Comparison of ENCODE assay signal across 29 mouse cellular contexts in the genomic region with DNA sequence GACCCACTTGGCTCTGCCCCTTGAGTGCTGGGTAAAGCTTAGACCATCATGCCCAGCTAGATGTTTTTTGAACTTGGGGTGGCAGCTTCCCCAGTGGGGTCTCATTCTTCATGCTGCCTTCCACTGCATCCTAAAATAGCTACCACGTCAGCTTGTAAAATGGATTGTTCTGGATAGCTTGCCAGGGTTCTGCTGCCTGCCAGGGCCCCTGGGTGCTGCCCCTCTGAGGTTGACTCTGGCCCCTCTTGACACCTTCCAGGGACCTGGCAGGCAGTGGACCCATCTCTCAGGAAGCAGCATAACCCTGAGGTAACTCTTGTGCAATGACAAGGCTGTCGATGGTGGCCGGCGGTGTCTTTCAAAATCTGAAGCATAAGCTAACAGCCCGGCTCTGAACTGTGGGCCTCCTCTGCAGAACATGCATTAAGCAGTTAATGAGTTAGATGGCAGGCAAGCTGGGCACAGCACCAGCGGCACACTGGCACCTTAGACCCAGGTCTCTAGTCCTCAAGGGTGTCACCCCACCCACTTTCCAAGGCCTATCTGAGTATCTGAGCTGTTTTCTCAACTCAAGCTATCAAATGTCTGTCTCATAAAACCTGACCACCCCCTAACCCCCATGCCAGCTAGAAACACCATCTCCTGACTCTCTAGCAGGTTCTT. TPM values are rescaled to one million over a fixed set of nuclear protein-coding genes. Genes with fewer than 3 reads are reported as not detected.
A peak's percentile ranks its signal among the peaks of the same experiment; 100 is the strongest.
DNase-seq lines count a peak whose midpoint lies in the region; ATAC-seq and TF ChIP-seq lines count a peak whose summit lies in the region.
"Had no signal": no experiment of that assay in that cellular context is flagged by ENCODE, and none has a peak within 500 bp of the region (broad histone marks: within the 10 kb centered on the region; RNA-seq: fewer than 3 reads in every experiment).

No protein-coding gene starts in this region.

- H3K27ac ChIP-seq in heart, embryonic 13.5 days (replicated peaks): no peak overlapping the region; the same call in 1 of the 2 replicates
- no peak overlapping the region for H3K27ac ChIP-seq in heart, embryonic 11.5 days (ENCODE audit: low read depth, low read length)
- 0 out of 2 replicates have a peak overlapping the region, but pooled peaks have one; percentile 29 for H3K27ac ChIP-seq in liver, embryonic 11.5 days (ENCODE audit: low read depth, low read length)
- peak overlapping the region; percentile 87 for H3K27ac ChIP-seq in liver, embryonic 13.5 days
- H3K27ac ChIP-seq in small intestine, adult 2 months (ENCODE audit: insufficient read depth, low read depth, low read length): peak overlapping the region; percentile 27; the same call in 1 of the 2 replicates
- H3K27ac ChIP-seq: forebrain, embryonic 10.5 days; hindbrain, embryonic 14.5 days; limb, embryonic 10.5 days; midbrain, embryonic 12.5 days had no signal

- no peaks in the 10 kb centered on the region for H3K27me3 ChIP-seq in heart, embryonic 13.5 days (replicated peaks)
- H3K27me3 ChIP-seq in heart, embryonic 11.5 days (ENCODE audit: control insufficient read depth, insufficient read depth, low read length): no peaks in the 10 kb centered on the region
- H3K27me3 ChIP-seq in liver, embryonic 11.5 days (replicated peaks; ENCODE audit: control insufficient read depth, insufficient read depth, low read length): no peaks in the 10 kb centered on the region
- H3K27me3 ChIP-seq in liver, embryonic 13.5 days: no peaks in the 10 kb centered on the region
- no peaks in the 10 kb centered on the region for H3K27me3 ChIP-seq in small intestine, adult 2 months (ENCODE audit: control insufficient read depth, insufficient read depth, low read length)

- 84% methylated on average over 6 of the region's 6 CpGs for WGBS in heart, embryonic 13.5 days
- WGBS in heart, embryonic 11.5 days (ENCODE audit: insufficient replicate concordance): 90% methylated on average over 6 of the region's 6 CpGs
- 83% methylated on average over 6 of the region's 6 CpGs for WGBS in liver, embryonic 11.5 days
- WGBS in liver, embryonic 13.5 days (ENCODE audit: insufficient replicate concordance): 82% methylated on average over 6 of the region's 6 CpGs
- WGBS in small intestine, adult 2 months: 60% methylated on average over 6 of the region's 6 CpGs

- TF ChIP-seq POLR2A in small intestine, adult 2 months (IDR thresholded peaks at IDR 0.05; ENCODE audit: low read depth, low read length): no peak

- no peak for ATAC-seq in heart, embryonic 13.5 days (ENCODE audit: extremely low read depth, insufficient number of reproducible peaks, low FRiP score, low TSS enrichment)
- no peak for ATAC-seq in heart, embryonic 11.5 days (replicated peaks; ENCODE audit: insufficient number of reproducible peaks, low FRiP score, low TSS enrichment)
- no peak for ATAC-seq in liver, embryonic 11.5 days (replicated peaks; ENCODE audit: low FRiP score)
- no peak for ATAC-seq in liver, embryonic 13.5 days (ENCODE audit: low read depth)
- no peak for ATAC-seq in monocyte, adult 5-6 weeks (replicated peaks; ENCODE audit: insufficient number of reproducible peaks, low FRiP score, low TSS enrichment, poor library complexity, severe bottlenecking)
- ATAC-seq: forebrain, embryonic 16.5 days; inflammation-experienced regulatory T-cells, adult 6 months had no signal

- no peak for DNase-seq in liver, embryonic 11.5 days (ENCODE audit: low spot score)
- no peak for DNase-seq in liver
- DNase-seq in liver, embryonic 13.5 days: no peak
- DNase-seq in T-cell, adult 2 months (ENCODE audit: low spot score): no peak
- DNase-seq: cerebellum, adult 18-20 months; cerebellum, postnatal 14 days; gastrocnemius, postnatal 14 days; kidney, adult 9 months; kidney, postnatal 14 days; lung, postnatal 10 days; right cerebral cortex, postnatal 14 days; spleen, adult 18-20 months; thymus, postnatal 14 days had no signal

- no peak overlapping the region for H3K4me2 ChIP-seq in heart, embryonic 13.5 days
- no peak overlapping the region for H3K4me2 ChIP-seq in heart, embryonic 11.5 days
- H3K4me2 ChIP-seq in liver, embryonic 11.5 days: no peak overlapping the region
- H3K4me2 ChIP-seq in liver, embryonic 13.5 days: no peak overlapping the region
- H3K4me2 ChIP-seq: hindbrain, embryonic 14.5 days; midbrain, embryonic 12.5 days had no signal

- H3K36me3 ChIP-seq in heart, embryonic 13.5 days: peaks cover 85% of the 10 kb centered on the region
- H3K36me3 ChIP-seq in heart, embryonic 11.5 days (ENCODE audit: control insufficient read depth, insufficient read depth, low read length): peaks cover 22% of the 10 kb centered on the region
- peaks cover 48% of the 10 kb centered on the region for H3K36me3 ChIP-seq in liver, embryonic 11.5 days (ENCODE audit: control insufficient read depth, insufficient read depth, low read length)
- H3K36me3 ChIP-seq in liver, embryonic 13.5 days: peaks cover 88% of the 10 kb centered on the region
- peaks cover 37% of the 10 kb centered on the region for H3K36me3 ChIP-seq in small intestine, adult 2 months (ENCODE audit: control insufficient read depth, insufficient read depth, low read length)

- H3K9ac ChIP-seq in heart, embryonic 13.5 days: peak overlapping the region; percentile 63
- no peak overlapping the region for H3K9ac ChIP-seq in heart, embryonic 11.5 days (ENCODE audit: low read depth, low read length)
- no peak overlapping the region for H3K9ac ChIP-seq in liver, embryonic 11.5 days (ENCODE audit: low read depth, low read length)
- H3K9ac ChIP-seq in liver, embryonic 13.5 days: 0 out of 2 replicates have a peak overlapping the region, but pooled peaks have one; percentile 1
- H3K9ac ChIP-seq: hindbrain, embryonic 14.5 days; midbrain, embryonic 12.5 days had no signal

- H3K9me3 ChIP-seq in heart, embryonic 13.5 days: no peaks in the 10 kb centered on the region
- no peaks in the 10 kb centered on the region for H3K9me3 ChIP-seq in heart, embryonic 11.5 days (replicated peaks; ENCODE audit: control insufficient read depth, low read length)
- H3K9me3 ChIP-seq in liver, embryonic 11.5 days (ENCODE audit: control insufficient read depth, low read length): no peaks in the 10 kb centered on the region
- no peaks in the 10 kb centered on the region for H3K9me3 ChIP-seq in liver, embryonic 13.5 days (replicated peaks)
- H3K9me3 ChIP-seq: forebrain, embryonic 10.5 days; limb, embryonic 10.5 days; midbrain, embryonic 12.5 days had no signal

- TF ChIP-seq CTCF in small intestine, adult 2 months (IDR thresholded peaks at IDR 0.05; ENCODE audit: extremely low read depth, insufficient read length, insufficient replicate concordance, low read depth, low read length): no peak

- H3K4me1 ChIP-seq in heart, embryonic 13.5 days: peaks cover 48% of the 10 kb centered on the region
- peaks cover 11% of the 10 kb centered on the region for H3K4me1 ChIP-seq in heart, embryonic 11.5 days (ENCODE audit: control insufficient read depth, insufficient read depth, low read length)
- peaks cover 16% of the 10 kb centered on the region for H3K4me1 ChIP-seq in liver, embryonic 11.5 days (replicated peaks; ENCODE audit: control insufficient read depth, insufficient read depth, low read length)
- peaks cover 84% of the 10 kb centered on the region for H3K4me1 ChIP-seq in liver, embryonic 13.5 days (replicated peaks)
- H3K4me1 ChIP-seq in small intestine, adult 2 months (ENCODE audit: control insufficient read depth, insufficient read depth, insufficient read length, low read length): peaks cover 38% of the 10 kb centered on the region

- no peak overlapping the region for H3K4me3 ChIP-seq in heart, embryonic 13.5 days
- no peak overlapping the region for H3K4me3 ChIP-seq in heart, embryonic 11.5 days (ENCODE audit: low read depth, low read length)
- no peak overlapping the region for H3K4me3 ChIP-seq in liver, embryonic 11.5 days (ENCODE audit: low read depth, low read length)
- H3K4me3 ChIP-seq in liver, embryonic 13.5 days (replicated peaks): no peak overlapping the region
- H3K4me3 ChIP-seq in small intestine, adult 2 months (ENCODE audit: low read depth, low read length): no peak overlapping the region
- H3K4me3 ChIP-seq: forebrain, embryonic 10.5 days; limb, embryonic 10.5 days; midbrain, embryonic 12.5 days had no signal

RNA-seq across cellular contexts. Expression of a gene that starts 5.4 kb away (rescaled TPM):
- polyA plus RNA-seq in heart, embryonic 13.5 days (2015; fragmentation: Nextera tagmentation; extraction: Ambion mirVana): 0.78 and 1.3 TPM in 2 replicates
- 0.34 and 0.62 TPM in 2 replicates for polyA plus RNA-seq in heart, embryonic 11.5 days (2014; fragmentation: Nextera tagmentation; extraction: Ambion mirVana)
- polyA plus RNA-seq in liver, embryonic 11.5 days (2014; fragmentation: Nextera tagmentation; extraction: Ambion mirVana): 0.21 and 0.80 TPM in 2 replicates
- 0.30 TPM in 1 of 2 replicates, not detected in the other for polyA plus RNA-seq in liver, embryonic 13.5 days (2015; fragmentation: Nextera tagmentation; extraction: Ambion mirVana)
- 0.06 TPM in 1 of 2 replicates, not detected in the other for polyA plus RNA-seq in small intestine, adult 2 months (2012; rRNA removed)
- total RNA-seq in monocyte, adult 5-6 weeks (2017): 3.7 to 10.5 TPM (median 5.6 TPM) in 3 replicates
- polyA plus RNA-seq: embryonic facial prominence, embryonic 11.5 days; neural tube, embryonic 11.5 days; testis, adult 2 months had no signal

RNA-seq across cellular contexts. Expression of a gene that starts 5.4 kb away (rescaled TPM):
- polyA plus RNA-seq in heart, embryonic 13.5 days (2015; fragmentation: Nextera tagmentation; extraction: Ambion mirVana): 74.8 and 75.6 TPM in 2 replicates
- polyA plus RNA-seq in heart, embryonic 11.5 days (2014; fragmentation: Nextera tagmentation; extraction: Ambion mirVana): 78.7 and 79.2 TPM in 2 replicates
- 92.1 and 99.4 TPM in 2 replicates for polyA plus RNA-seq in liver, embryonic 11.5 days (2014; fragmentation: Nextera tagmentation; extraction: Ambion mirVana)
- polyA plus RNA-seq in liver, embryonic 13.5 days (2015; fragmentation: Nextera tagmentation; extraction: Ambion mirVana): 50.5 and 55.3 TPM in 2 replicates
- polyA plus RNA-seq in small intestine, adult 2 months (2012; rRNA removed): 183 and 229 TPM in 2 replicates
- 134 to 139 TPM (median 137 TPM) in 3 replicates for total RNA-seq in monocyte, adult 5-6 weeks (2017)

RNA-seq across cellular contexts. Expression of a gene that starts 10.9 kb away (rescaled TPM):
- polyA plus RNA-seq in heart, embryonic 13.5 days (2015; fragmentation: Nextera tagmentation; extraction: Ambion mirVana): 12.6 and 12.7 TPM in 2 replicates
- polyA plus RNA-seq in heart, embryonic 11.5 days (2014; fragmentation: Nextera tagmentation; extraction: Ambion mirVana): 13.1 and 14.3 TPM in 2 replicates
- 8.4 and 11.1 TPM in 2 replicates for polyA plus RNA-seq in liver, embryonic 11.5 days (2014; fragmentation: Nextera tagmentation; extraction: Ambion mirVana)
- 7.8 and 8.8 TPM in 2 replicates for polyA plus RNA-seq in liver, embryonic 13.5 days (2015; fragmentation: Nextera tagmentation; extraction: Ambion mirVana)
- 4.3 and 11.1 TPM in 2 replicates for polyA plus RNA-seq in small intestine, adult 2 months (2012; rRNA removed)
- 6.3 to 21.1 TPM (median 12.4 TPM) in 3 replicates for total RNA-seq in monocyte, adult 5-6 weeks (2017)

RNA-seq across cellular contexts. Expression of a gene that starts 11.1 kb away (rescaled TPM):
- 97.6 and 109 TPM in 2 replicates for polyA plus RNA-seq in heart, embryonic 13.5 days (2015; fragmentation: Nextera tagmentation; extraction: Ambion mirVana)
- polyA plus RNA-seq in heart, embryonic 11.5 days (2014; fragmentation: Nextera tagmentation; extraction: Ambion mirVana): 98.5 and 101 TPM in 2 replicates
- 185 and 192 TPM in 2 replicates for polyA plus RNA-seq in liver, embryonic 11.5 days (2014; fragmentation: Nextera tagmentation; extraction: Ambion mirVana)
- 150 TPM in 2 replicates for polyA plus RNA-seq in liver, embryonic 13.5 days (2015; fragmentation: Nextera tagmentation; extraction: Ambion mirVana)
- polyA plus RNA-seq in small intestine, adult 2 months (2012; rRNA removed): 22.8 and 52.2 TPM in 2 replicates
- 2.4 to 5.5 TPM (median 3.0 TPM) in 3 replicates for total RNA-seq in monocyte, adult 5-6 weeks (2017)

RNA-seq across cellular contexts. Expression of a gene that starts 17.4 kb away (rescaled TPM):
- polyA plus RNA-seq in heart, embryonic 13.5 days (2015; fragmentation: Nextera tagmentation; extraction: Ambion mirVana): 1.3 and 2.3 TPM in 2 replicates
- polyA plus RNA-seq in heart, embryonic 11.5 days (2014; fragmentation: Nextera tagmentation; extraction: Ambion mirVana): 3.2 and 3.9 TPM in 2 replicates
- 49.3 and 54.3 TPM in 2 replicates for polyA plus RNA-seq in liver, embryonic 11.5 days (2014; fragmentation: Nextera tagmentation; extraction: Ambion mirVana)
- polyA plus RNA-seq in liver, embryonic 13.5 days (2015; fragmentation: Nextera tagmentation; extraction: Ambion mirVana): 78.8 and 85.7 TPM in 2 replicates
- 0.09 and 0.47 TPM in 2 replicates for polyA plus RNA-seq in small intestine, adult 2 months (2012; rRNA removed)
- not detected in 3 replicates for total RNA-seq in monocyte, adult 5-6 weeks (2017)
- total RNA-seq: adrenal gland, adult 18-20 months; gastrocnemius, postnatal 14 days; heart, postnatal 25 days; liver, adult 2 months had no signal
- polyA plus RNA-seq: forebrain, embryonic 16.5 days; liver, adult 2 months; testis, adult 2 months had no signal

Comparison
In these comparisons a context has a peak if more than half of its experiments do, and no peak if none do; other contexts are left out.
1. H3K9ac ChIP-seq: peak in heart, embryonic 13.5 days (single experiment) and liver, embryonic 13.5 days (single experiment); none in heart, embryonic 11.5 days (single experiment) and liver, embryonic 11.5 days (single experiment).
2. H3K27ac ChIP-seq: peak in liver, embryonic 11.5 days (single experiment), liver, embryonic 13.5 days (single experiment) and small intestine, adult 2 months (single experiment); none in heart, embryonic 13.5 days (single experiment) and heart, embryonic 11.5 days (single experiment).